Mouse (Mus musculus) hindbrain, embryonic 16.5 days (tissue): Measurements from ENCODE around the gene Drosha. TPM values are rescaled to one million over a fixed set of nuclear protein-coding genes. Genes with fewer than 3 reads are reported as not detected.

ENCODE experiments used
- ATAC-seq: fragments of 200-750 bp; cut with Nextera tagmentation; 2 replicates; pipeline ENCODE4 v1.8.0; 2017; ENCODE audit warnings: moderate TSS enrichment, moderate library complexity
- H3K27ac ChIP-seq: fragments of 300-500 bp; sonication (generic); 2 replicates; pipeline ENCODE4 v1.5.1; 2014; ENCODE audit warnings: low read depth, mild to moderate bottlenecking, control low read depth, low read length, moderate library complexity
- H3K27me3 ChIP-seq: fragments of 300-500 bp; sonication (generic); replicated peaks from 2 replicates; pipeline ENCODE4 v1.6.1; 2014; ENCODE audit warnings: low read length; ENCODE audit not compliant: control insufficient read depth, insufficient read depth
- H3K36me3 ChIP-seq: fragments of 300-500 bp; sonication (generic); 2 replicates; pipeline ENCODE4 v1.6.1; 2014; ENCODE audit warnings: mild to moderate bottlenecking, low read length, moderate library complexity, mixed read lengths; ENCODE audit not compliant: control insufficient read depth, insufficient read depth
- H3K4me1 ChIP-seq: fragments of 300-500 bp; sonication (generic); 2 replicates; pipeline ENCODE4 v1.6.1; 2014; ENCODE audit warnings: low read depth, low read length; ENCODE audit not compliant: control insufficient read depth, insufficient read depth
- H3K4me2 ChIP-seq: fragments of 300-500 bp; sonication (generic); 2 replicates; pipeline ENCODE4 v1.6.1; 2014; ENCODE audit warnings: mild to moderate bottlenecking, low read length, control low read depth, moderate library complexity
- H3K4me3 ChIP-seq: fragments of 300-500 bp; sonication (generic); 2 replicates; pipeline ENCODE4 v1.5.1; 2014; ENCODE audit warnings: mild to moderate bottlenecking, low read length, control low read depth, moderate library complexity
- H3K9ac ChIP-seq: fragments of 300-500 bp; sonication (generic); 2 replicates; pipeline ENCODE4 v1.6.1; 2014; ENCODE audit warnings: low read depth, mild to moderate bottlenecking, control low read depth, low read length, moderate library complexity
- H3K9me3 ChIP-seq: fragments of 300-500 bp; sonication (generic); 2 replicates; pipeline ENCODE4 v1.6.1; 2014; ENCODE audit warnings: mild to moderate bottlenecking, low read length, moderate library complexity; ENCODE audit not compliant: control insufficient read depth
- WGBS: fragments of 180-500 bp; shearing (Covaris S2); extraction: QIAGEN DNeasy Blood & Tissue Kit; methylation state at CpG from one replicate; pipeline ENCODE4 v1.1.7; 2014; 5-methylcytosine and 5-hydroxymethylcytosine counted together
- polyA plus RNA-seq: library from polyadenylated mRNA; unstranded; fragments of >200 nt; fragmentation: Nextera tagmentation; extraction: Ambion mirVana; gene quantifications from 2 replicates; pipeline ENCODE4 v1.2.1, GENCODE M21; 2015

The Drosha gene
- polyA plus RNA-seq, 1 experiment from 2014 or later: 42.7 TPM

- 93% methylated on average over 4 of the region's 4 CpGs for WGBS
- Histone ChIP-seq H3K9me3 (no peaks in the 10 kb centered on the region), H3K27ac (no peak overlapping the region), H3K4me3 (no peak overlapping the region), H3K27me3 (no peaks in the 10 kb centered on the region), H3K4me2 (no peak overlapping the region), H3K4me1 (no peaks in the 10 kb centered on the region), H3K36me3 (peaks cover 37% of the 10 kb centered on the region), H3K9ac (no peak overlapping the region)
- ATAC-seq: no peak
These were observed 24.8 kb downstream of the Drosha start for GRCm38 (mm10) chr15:12849373-12849772.

GRCm38 (mm10) chr15:12853471-12853870 is 28.9 kb downstream of the Drosha start:
- no peak overlapping the region for H3K4me2 ChIP-seq
- ATAC-seq: no peak
- WGBS: 93% methylated on average over 8 of the region's 8 CpGs
- no peak overlapping the region for H3K27ac ChIP-seq
- peaks cover 28% of the 10 kb centered on the region for H3K36me3 ChIP-seq
- H3K4me1 ChIP-seq: no peaks in the 10 kb centered on the region
- H3K27me3 ChIP-seq: no peaks in the 10 kb centered on the region
- H3K4me3 ChIP-seq: no peak overlapping the region
- H3K9ac ChIP-seq: no peak overlapping the region
- H3K9me3 ChIP-seq: no peaks in the 10 kb centered on the region

DNA sequence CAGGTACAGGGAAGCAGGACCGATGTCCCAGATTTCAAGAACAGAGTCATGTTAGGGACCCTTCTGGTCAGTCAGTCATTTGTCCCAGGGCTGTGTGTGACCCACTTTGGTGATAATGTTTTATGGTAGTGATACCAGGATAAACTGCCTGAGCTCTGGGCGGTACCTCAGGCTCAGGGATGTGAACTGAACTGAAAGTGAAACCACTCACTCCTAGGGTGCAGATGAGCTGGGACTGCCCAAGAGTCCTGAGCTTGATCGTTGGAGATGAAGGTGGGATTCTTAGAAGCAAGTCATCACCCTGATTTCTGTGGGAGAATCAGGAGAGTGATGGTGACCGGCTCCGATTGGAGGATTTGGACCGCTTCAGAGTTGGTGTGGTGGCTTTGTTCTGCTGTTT is 32.2 kb downstream of the Drosha start:
- no peak overlapping the region for H3K9ac ChIP-seq
- H3K4me2 ChIP-seq: no peak overlapping the region
- H3K4me3 ChIP-seq: no peak overlapping the region
- H3K9me3 ChIP-seq: no peaks in the 10 kb centered on the region
- ATAC-seq: no peak
- H3K27ac ChIP-seq: no peak overlapping the region
- H3K27me3 ChIP-seq: no peaks in the 10 kb centered on the region
- H3K4me1 ChIP-seq: no peaks in the 10 kb centered on the region
- peaks cover 36% of the 10 kb centered on the region for H3K36me3 ChIP-seq
- WGBS: over 99% methylated on average over 6 of the region's 6 CpGs

DNA sequence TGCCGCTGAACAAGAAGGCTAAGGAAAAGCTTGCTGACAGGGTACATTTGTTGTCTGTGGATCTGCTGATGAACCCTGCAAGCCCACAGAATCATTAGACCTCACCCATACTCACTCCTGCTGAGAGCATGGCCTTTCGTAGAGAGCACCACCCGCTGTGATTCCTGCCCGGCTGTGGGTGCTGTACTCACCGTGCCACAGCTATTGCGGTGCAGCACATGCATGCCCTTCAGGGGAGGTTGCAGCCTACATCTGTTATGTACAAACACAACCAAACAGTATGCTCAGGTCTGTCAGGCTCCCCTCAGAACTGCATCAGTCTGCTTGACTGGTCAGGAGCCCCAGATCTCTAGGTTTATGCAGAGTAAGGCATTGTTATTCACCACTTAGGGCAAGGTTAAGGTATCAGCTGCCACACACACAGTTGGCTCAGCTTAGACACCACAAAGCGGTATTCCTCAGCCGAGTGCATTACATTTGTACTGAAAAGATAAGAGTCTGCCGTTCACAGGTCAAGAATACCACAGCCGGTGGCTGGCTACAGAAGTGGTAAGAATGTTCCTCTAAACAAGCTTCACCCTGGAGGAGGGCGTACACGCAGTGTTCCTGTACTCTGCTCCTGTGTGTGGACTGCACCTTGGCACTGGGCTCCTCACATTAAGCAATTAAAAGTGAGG is 33.4 kb downstream of the Drosha start:
- 92% methylated on average over 12 of the region's 12 CpGs for WGBS

GRCm38 (mm10) chr15:12858645-12859044 is 34.0 kb downstream of the Drosha start:
- H3K27ac ChIP-seq: no peak overlapping the region
- H3K4me2 ChIP-seq: no peak overlapping the region
- H3K36me3 ChIP-seq: peaks cover 24% of the 10 kb centered on the region; the same call in 1 of the 2 replicates
- no peaks in the 10 kb centered on the region for H3K4me1 ChIP-seq
- no peak for ATAC-seq
- H3K9me3 ChIP-seq: no peaks in the 10 kb centered on the region
- H3K9ac ChIP-seq: no peak overlapping the region
- H3K27me3 ChIP-seq: no peaks in the 10 kb centered on the region
- no peak overlapping the region for H3K4me3 ChIP-seq
- 94% methylated on average over 3 of the region's 3 CpGs for whole genome bisulfite sequencing

More for the DNA sequence above, 33.4 kb downstream of the Drosha start:
- peaks cover 29% of the 10 kb centered on the region for H3K36me3 ChIP-seq
- H3K27me3 ChIP-seq: no peaks in the 10 kb centered on the region
- no peak overlapping the region for H3K27ac ChIP-seq
- H3K4me2 ChIP-seq: no peak overlapping the region
- no peaks in the 10 kb centered on the region for H3K4me1 ChIP-seq
- H3K9me3 ChIP-seq: no peaks in the 10 kb centered on the region
- H3K9ac ChIP-seq: no peak overlapping the region
- no peak overlapping the region for H3K4me3 ChIP-seq
- no peak for ATAC-seq

DNA sequence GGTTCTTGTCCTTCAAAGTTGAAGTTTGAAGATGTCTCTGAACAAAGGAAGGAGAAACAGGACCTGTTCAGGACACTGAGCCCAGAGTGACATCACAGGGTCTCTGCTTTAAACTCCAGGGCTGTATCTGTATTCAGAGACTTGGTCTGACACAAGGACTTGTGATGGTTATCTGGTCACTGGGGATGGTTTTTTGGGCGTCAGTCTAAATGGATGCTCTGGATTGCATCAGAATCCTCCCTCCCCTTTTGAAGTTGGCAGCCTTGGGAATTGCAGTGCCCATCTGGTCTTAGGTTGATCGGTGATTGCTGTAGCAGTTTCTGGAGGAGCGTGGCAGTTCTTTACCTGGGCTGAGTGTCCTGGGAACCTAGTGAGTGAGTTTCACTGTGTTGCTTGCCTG is 37.4 kb downstream of the Drosha start:
- Histone ChIP-seq H3K9me3 (no peaks in the 10 kb centered on the region), H3K4me1 (no peaks in the 10 kb centered on the region), H3K4me2 (no peak overlapping the region), H3K27ac (no peak overlapping the region), H3K36me3 (peaks cover 12% of the 10 kb centered on the region; the same call in 1 of the 2 replicates), H3K4me3 (no peak overlapping the region), H3K27me3 (no peaks in the 10 kb centered on the region), H3K9ac (no peak overlapping the region)
- no peak for ATAC-seq
- WGBS: 86% methylated on average over 3 of the region's 3 CpGs

DNA sequence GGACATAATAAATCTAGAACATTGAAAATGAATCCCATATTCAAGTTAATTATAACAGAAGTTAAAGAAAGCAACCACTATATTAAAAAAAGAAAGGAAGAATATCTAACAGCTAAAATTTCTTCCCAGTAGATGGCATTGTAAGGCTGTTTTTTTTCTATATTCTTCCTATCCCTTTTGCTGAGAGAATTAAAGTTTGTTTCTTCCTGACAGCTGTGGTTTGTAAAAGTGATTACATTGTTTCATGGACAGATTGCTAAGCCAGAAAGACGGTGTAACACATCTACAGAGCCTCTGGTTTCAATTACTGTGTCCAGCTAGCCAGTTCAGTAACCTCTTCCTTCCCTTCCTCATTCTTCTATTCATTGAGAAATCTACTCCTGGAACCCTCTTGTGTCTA is 39.1 kb downstream of the Drosha start:
- Histone ChIP-seq H3K9me3 (no peaks in the 10 kb centered on the region), H3K27ac (no peak overlapping the region), H3K36me3 (peaks cover 14% of the 10 kb centered on the region; the same call in 1 of the 2 replicates), H3K4me1 (no peaks in the 10 kb centered on the region), H3K27me3 (no peaks in the 10 kb centered on the region), H3K4me2 (no peak overlapping the region), H3K9ac (no peak overlapping the region), H3K4me3 (no peak overlapping the region)
- no peak for ATAC-seq
- WGBS: 58% methylated on average over 1 of the region's 1 CpGs

DNA sequence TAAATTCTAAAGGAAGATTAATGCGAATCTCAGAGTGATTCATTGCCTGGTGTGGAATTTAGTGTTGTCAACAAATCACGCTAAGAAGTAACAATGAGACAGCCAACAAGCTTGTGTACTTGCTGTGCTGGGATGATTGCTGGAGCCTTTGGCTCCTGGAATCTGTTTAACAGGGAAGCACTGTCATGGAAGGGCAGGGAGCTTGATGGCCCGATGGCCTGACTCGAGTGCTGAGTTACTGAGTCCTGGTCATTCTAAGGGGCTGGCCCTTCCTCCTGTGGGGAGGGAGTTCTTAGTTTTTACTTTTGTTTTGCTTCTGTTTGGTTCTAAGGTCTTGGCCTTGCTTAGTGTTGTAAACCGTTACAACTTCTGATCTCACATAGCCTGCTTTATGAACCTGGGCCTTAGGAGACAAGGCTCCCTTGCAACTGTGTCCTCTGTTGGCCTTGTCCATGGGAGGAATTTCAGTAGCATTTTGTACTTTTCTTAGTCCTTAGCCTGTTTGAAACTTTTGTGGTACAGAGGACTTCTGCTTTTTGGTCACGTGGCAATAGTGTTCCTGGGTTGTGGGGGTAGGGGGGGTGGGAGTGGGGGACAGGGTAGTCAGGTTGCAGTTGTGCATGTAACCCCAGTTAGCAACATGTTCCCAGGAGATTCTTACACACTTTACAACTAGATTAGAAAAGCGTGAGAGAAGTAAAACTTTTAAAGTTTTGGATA is 41.1 kb downstream of the Drosha start:
- Histone ChIP-seq H3K36me3 (peaks cover 13% of the 10 kb centered on the region), H3K27me3 (no peaks in the 10 kb centered on the region), H3K9me3 (no peaks in the 10 kb centered on the region)

GRCm38 (mm10) chr15:12867269-12867668 is 42.7 kb downstream of the Drosha start:
- Histone ChIP-seq H3K27ac (no peak overlapping the region), H3K36me3 (peaks cover 15% of the 10 kb centered on the region), H3K9ac (no peak overlapping the region), H3K4me3 (no peak overlapping the region), H3K4me2 (no peak overlapping the region), H3K9me3 (no peaks in the 10 kb centered on the region), H3K27me3 (no peaks in the 10 kb centered on the region), H3K4me1 (no peaks in the 10 kb centered on the region)
- no peak for ATAC-seq
- WGBS: 68% methylated on average over 8 of the region's 8 CpGs

More for the DNA sequence above, 41.1 kb downstream of the Drosha start:
- Histone ChIP-seq H3K9ac (no peak overlapping the region), H3K4me1 (no peaks in the 10 kb centered on the region), H3K27ac (no peak overlapping the region), H3K4me2 (no peak overlapping the region), H3K4me3 (no peak overlapping the region)
- ATAC-seq: no peak
- WGBS: 79% methylated on average over 7 of the region's 7 CpGs
